Mouse (Mus musculus) left cerebral cortex, adult 11 months (tissue): ENCODE data around the gene Polr2a.
"Not testable (repeated sequence)": the region's sequence is repeated elsewhere in the genome, so short reads cannot be mapped to it uniquely, and the experiment has no call there.

Source experiments
- DNase-seq: peaks from one replicate; pipeline ENCODE4 v3.0.0; 2022; ENCODE audit warnings: low spot score

The Polr2a gene

GRCm38 (mm10) chr11:69752686-69753085 lies 5.8 kb downstream of the Polr2a start:
- no peak for DNase-seq

- no peak for DNase-seq
Measured at GRCm38 (mm10) chr11:69751635-69752034, 6.8 kb downstream of the Polr2a start.

GRCm38 (mm10) chr11:69731408-69731807 lies 27.0 kb downstream of the Polr2a start:
- DNase-seq: not testable (repeated sequence)

GRCm38 (mm10) chr11:69729063-69729462 lies 29.4 kb downstream of the Polr2a start:
- no peak for DNase-seq

GRCm38 (mm10) chr11:69725951-69726350 lies 32.5 kb downstream of the Polr2a start:
- no peak for DNase-seq

- no peak for DNase-seq
Measured at GRCm38 (mm10) chr11:69723074-69723473, 35.4 kb downstream of the Polr2a start.

GRCm38 (mm10) chr11:69720852-69721251 lies 37.6 kb downstream of the Polr2a start:
- no peak for DNase-seq

- no peak for DNase-seq
Measured at GRCm38 (mm10) chr11:69719423-69719822, 39.0 kb downstream of the Polr2a start.

GRCm38 (mm10) chr11:69718661-69719060 lies 39.8 kb downstream of the Polr2a start:
- DNase-seq: no peak

GRCm38 (mm10) chr11:69716953-69717352 lies 41.5 kb downstream of the Polr2a start:
- DNase-seq: no peak

- DNase-seq: no peak
Measured at GRCm38 (mm10) chr11:69715929-69716328, 42.5 kb downstream of the Polr2a start.

- DNase-seq: no peak
Measured at GRCm38 (mm10) chr11:69715482-69715881, 43.0 kb downstream of the Polr2a start.

GRCm38 (mm10) chr11:69714636-69715329 lies 43.7 kb downstream of the Polr2a start:
- no peak for DNase-seq

- DNase-seq: no peak
Measured at GRCm38 (mm10) chr11:69712954-69713672, 45.3 kb downstream of the Polr2a start.

GRCm38 (mm10) chr11:69711082-69711481 lies 47.4 kb downstream of the Polr2a start:
- no peak for DNase-seq

GRCm38 (mm10) chr11:69710470-69710869 lies 48.0 kb downstream of the Polr2a start:
- DNase-seq: no peak

GRCm38 (mm10) chr11:69709554-69710446 lies 48.6 kb downstream of the Polr2a start:
- DNase-seq: no peak

- no peak for DNase-seq
Measured at GRCm38 (mm10) chr11:69708614-69709265, 49.7 kb downstream of the Polr2a start.

- DNase-seq: no peak
Measured at GRCm38 (mm10) chr11:69707873-69708381, 50.5 kb downstream of the Polr2a start.

- DNase-seq: no peak
Measured at GRCm38 (mm10) chr11:69707480-69707847, 51.0 kb downstream of the Polr2a start.

- no peak for DNase-seq
Measured at GRCm38 (mm10) chr11:69706775-69707479, 51.5 kb downstream of the Polr2a start.
